33 mouse cellular contexts compared by ENCODE assay signal in the genomic region with DNA sequence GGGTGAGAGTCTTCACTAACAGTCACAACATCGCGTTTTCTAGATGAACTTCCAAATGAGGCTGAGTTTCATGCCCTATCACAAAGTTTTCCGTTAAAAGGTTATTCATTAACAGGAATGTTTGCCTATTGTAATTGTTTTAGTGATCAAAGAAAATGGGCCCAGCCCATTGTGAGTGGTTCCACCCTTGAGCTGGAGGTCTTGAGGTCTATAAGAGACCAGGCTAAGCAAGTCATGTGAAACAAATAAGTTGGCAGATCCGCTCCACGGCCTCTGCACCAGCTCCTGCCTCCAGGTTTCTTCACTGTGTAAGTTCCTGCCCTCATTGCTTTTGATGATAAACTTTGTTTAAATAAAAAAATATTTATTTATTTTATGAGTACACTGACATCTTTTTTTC. TPM values are rescaled to one million over a fixed set of nuclear protein-coding genes. Genes with fewer than 3 reads are reported as not detected.
DNase-seq lines count a peak whose midpoint lies in the region; ATAC-seq and TF ChIP-seq lines count a peak whose summit lies in the region.
"Had no signal": no experiment of that assay in that cellular context is flagged by ENCODE, and none has a peak within 500 bp of the region (broad histone marks: within the 10 kb centered on the region; RNA-seq: fewer than 3 reads in every experiment).

Gene Gm609 (minus strand): TSS at position 43 of the 400 bp plus-strand sequence.

- no peak within 1 kb of the TSS for H3K27ac ChIP-seq in kidney, embryonic 14.5 days (ENCODE audit: low read depth, low read length)
- no peak within 1 kb of the TSS for H3K27ac ChIP-seq in intestine, embryonic 15.5 days
- no peak within 1 kb of the TSS for H3K27ac ChIP-seq in stomach, postnatal 0 days (replicated peaks)
- no peak within 1 kb of the TSS for H3K27ac ChIP-seq in forebrain, embryonic 15.5 days (replicated peaks)
- H3K27ac ChIP-seq: hindbrain, embryonic 12.5 days; hindbrain, postnatal 0 days; limb, embryonic 12.5 days; liver, embryonic 15.5 days; midbrain, embryonic 10.5 days; midbrain, embryonic 15.5 days had no signal

- H3K4me1 ChIP-seq in kidney, embryonic 14.5 days (ENCODE audit: control insufficient read depth, insufficient read depth, low read length), result no peaks in the 10 kb centered on the region
- no peaks in the 10 kb centered on the region for H3K4me1 ChIP-seq in intestine, embryonic 15.5 days (replicated peaks)
- H3K4me1 ChIP-seq in stomach, postnatal 0 days (replicated peaks; ENCODE audit: control insufficient read depth, insufficient read depth), result no peaks in the 10 kb centered on the region
- H3K4me1 ChIP-seq in forebrain, embryonic 15.5 days, result no peaks in the 10 kb centered on the region
- H3K4me1 ChIP-seq: hindbrain, embryonic 12.5 days; limb, embryonic 12.5 days; liver, embryonic 15.5 days; midbrain, embryonic 10.5 days; midbrain, embryonic 15.5 days had no signal

- H3K27me3 ChIP-seq in kidney, embryonic 14.5 days (ENCODE audit: control insufficient read depth, insufficient read depth, low read length), result no peaks in the 10 kb centered on the region
- H3K27me3 ChIP-seq in intestine, embryonic 15.5 days (replicated peaks), result no peaks in the 10 kb centered on the region
- H3K27me3 ChIP-seq in stomach, postnatal 0 days (ENCODE audit: control insufficient read depth, insufficient read depth, low read length), result no peaks in the 10 kb centered on the region
- H3K27me3 ChIP-seq in forebrain, embryonic 15.5 days, result no peaks in the 10 kb centered on the region
- H3K27me3 ChIP-seq: hindbrain, embryonic 12.5 days; limb, embryonic 12.5 days; liver, embryonic 15.5 days; midbrain, embryonic 15.5 days had no signal

- H3K9ac ChIP-seq in kidney, embryonic 14.5 days (ENCODE audit: low read depth, low read length), result no peak within 1 kb of the TSS
- H3K9ac ChIP-seq in intestine, embryonic 15.5 days, result no peak within 1 kb of the TSS
- no peak within 1 kb of the TSS for H3K9ac ChIP-seq in stomach, postnatal 0 days (ENCODE audit: low read length)
- H3K9ac ChIP-seq in forebrain, embryonic 15.5 days (replicated peaks), result no peak within 1 kb of the TSS
- H3K9ac ChIP-seq: forebrain, postnatal 0 days; hindbrain, embryonic 12.5 days; limb, embryonic 12.5 days; liver, embryonic 15.5 days; lung, embryonic 14.5 days; midbrain, embryonic 15.5 days had no signal

- 47% methylated on average over 5 of the region's 5 CpGs for WGBS in kidney, embryonic 14.5 days
- 50% methylated on average over 5 of the region's 5 CpGs for WGBS in intestine, embryonic 15.5 days
- 55% methylated on average over 5 of the region's 5 CpGs for WGBS in stomach, postnatal 0 days
- WGBS in forebrain, embryonic 15.5 days, result 72% methylated on average over 5 of the region's 5 CpGs

- H3K4me3 ChIP-seq in kidney, embryonic 14.5 days (ENCODE audit: low read length), result no peak within 1 kb of the TSS
- no peak within 1 kb of the TSS for H3K4me3 ChIP-seq in intestine, embryonic 15.5 days (replicated peaks)
- H3K4me3 ChIP-seq in stomach, postnatal 0 days (ENCODE audit: low read depth, low read length), result no peak within 1 kb of the TSS
- no peak within 1 kb of the TSS for H3K4me3 ChIP-seq in forebrain, embryonic 15.5 days
- H3K4me3 ChIP-seq: erythroblast, embryonic 14.5 days; hindbrain, embryonic 12.5 days; limb, embryonic 12.5 days; liver, embryonic 15.5 days; midbrain, embryonic 10.5 days; midbrain, embryonic 15.5 days had no signal

- peak; percentile 92 for ATAC-seq in kidney, embryonic 14.5 days (ENCODE audit: low FRiP score, low TSS enrichment)
- ATAC-seq in intestine, embryonic 15.5 days, result peak; percentile 93
- peak; percentile 49; the same call in 1 of the 2 replicates for ATAC-seq in stomach, postnatal 0 days (ENCODE audit: low FRiP score, low TSS enrichment)
- no peak for ATAC-seq in forebrain, embryonic 15.5 days (replicated peaks)
- ATAC-seq: activated CD4-positive, CD25-positive, alpha-beta regulatory T cell, adult 4 months; CD4-positive, CD25-positive, alpha-beta regulatory T cell, adult 4 months; forebrain, postnatal 0 days; hindbrain, postnatal 0 days; midbrain, embryonic 15.5 days had no signal

- H3K9me3 ChIP-seq in kidney, embryonic 14.5 days (ENCODE audit: control insufficient read depth, low read length), result no peaks in the 10 kb centered on the region
- H3K9me3 ChIP-seq in intestine, embryonic 15.5 days, result no peaks in the 10 kb centered on the region
- no peaks in the 10 kb centered on the region for H3K9me3 ChIP-seq in stomach, postnatal 0 days (ENCODE audit: control insufficient read depth, low read length)
- H3K9me3 ChIP-seq in forebrain, embryonic 15.5 days, result no peaks in the 10 kb centered on the region
- H3K9me3 ChIP-seq: hindbrain, embryonic 12.5 days; limb, embryonic 12.5 days; liver, embryonic 15.5 days; midbrain, embryonic 10.5 days; midbrain, embryonic 15.5 days had no signal

- no peak for TF ChIP-seq CTCF in stomach, postnatal 0 days (IDR thresholded peaks at IDR 0.05; ENCODE audit: low read depth)

- H3K36me3 ChIP-seq in kidney, embryonic 14.5 days (ENCODE audit: control insufficient read depth, insufficient read depth, low read length), result no peaks in the 10 kb centered on the region
- H3K36me3 ChIP-seq in intestine, embryonic 15.5 days, result no peaks in the 10 kb centered on the region
- no peaks in the 10 kb centered on the region for H3K36me3 ChIP-seq in stomach, postnatal 0 days (ENCODE audit: control insufficient read depth, insufficient read depth, low read length)
- H3K36me3 ChIP-seq in forebrain, embryonic 15.5 days, result no peaks in the 10 kb centered on the region
- H3K36me3 ChIP-seq: hindbrain, embryonic 12.5 days; limb, embryonic 12.5 days; liver, embryonic 15.5 days; midbrain, embryonic 10.5 days; midbrain, embryonic 15.5 days had no signal

- TF ChIP-seq EP300 in stomach, postnatal 0 days (optimal IDR thresholded peaks at IDR 0.05), result no peak

- H3K4me2 ChIP-seq in kidney, embryonic 14.5 days (replicated peaks; ENCODE audit: low read depth, low read length), result no peak within 1 kb of the TSS; the same call in 1 of the 2 replicates
- no peak within 1 kb of the TSS for H3K4me2 ChIP-seq in intestine, embryonic 15.5 days (replicated peaks)
- no peak within 1 kb of the TSS for H3K4me2 ChIP-seq in stomach, postnatal 0 days (replicated peaks; ENCODE audit: low read depth)
- no peak within 1 kb of the TSS for H3K4me2 ChIP-seq in forebrain, embryonic 15.5 days (replicated peaks)
- H3K4me2 ChIP-seq: heart, embryonic 11.5 days; hindbrain, embryonic 12.5 days; limb, embryonic 12.5 days; liver, embryonic 15.5 days; lung, embryonic 14.5 days; midbrain, embryonic 15.5 days had no signal

- DNase-seq in kidney, postnatal 10 days, result no peak
- peak; percentile 14 to 33 for DNase-seq in kidney, postnatal 4 days
- peak; percentile 18 for DNase-seq in stomach, postnatal 0 days (ENCODE audit: low spot score)
- DNase-seq in T-cell, adult 2 months (ENCODE audit: low spot score), result no peak
- DNase-seq: adrenal gland, adult 2 months; adrenal gland, postnatal 36 days; cerebellum, adult 18-20 months; cerebellum, postnatal 10 days; forebrain, postnatal 0 days; gastrocnemius, postnatal 10 days; heart, postnatal 36 days; layer of hippocampus, adult 9-11 months; lung, embryonic 14.5 days; lung, postnatal 14 days; right cerebral cortex, postnatal 25 days had no signal

RNA-seq across cellular contexts. Expression of gene Gm609, which starts in this region (rescaled TPM):
- 0.85 and 0.86 TPM in 2 replicates for polyA plus RNA-seq in kidney, embryonic 14.5 days (2014; fragmentation: Nextera tagmentation; extraction: Ambion mirVana)
- polyA plus RNA-seq in intestine, embryonic 15.5 days (2015; fragmentation: Nextera tagmentation; extraction: Ambion mirVana), result 2.2 and 2.7 TPM in 2 replicates
- 0.27 and 0.34 TPM in 2 replicates for polyA plus RNA-seq in stomach, postnatal 0 days (2015; fragmentation: Nextera tagmentation; extraction: Ambion mirVana)
- not detected in 2 replicates for polyA plus RNA-seq in forebrain, embryonic 15.5 days (2015; fragmentation: Nextera tagmentation; extraction: Ambion mirVana)
- polyA plus RNA-seq: adrenal gland, adult 2 months; brain, embryonic 14.5 days; embryonic facial prominence, embryonic 14.5 days; erythroblast, embryonic 14.5 days; forebrain, embryonic 11.5 days; forebrain, postnatal 0 days; heart, embryonic 11.5 days; heart, embryonic 16.5 days; hindbrain, embryonic 12.5 days; hindbrain, postnatal 0 days; limb, embryonic 12.5 days; liver, embryonic 15.5 days; lung, embryonic 14.5 days; midbrain, embryonic 10.5 days; midbrain, embryonic 15.5 days; neural tube, embryonic 11.5 days had no signal

Comparison
In these comparisons a context has a peak if more than half of its experiments do, and no peak if none do; other contexts are left out.
1. DNase-seq: peak in kidney, postnatal 4 days (2 of 2); none in kidney, postnatal 10 days (single experiment) and T-cell, adult 2 months (single experiment).
2. Peak in ATAC-seq in kidney, embryonic 14.5 days; RNA of the gene not detected or under 1 TPM.
3. Peak in DNase-seq and ATAC-seq in stomach, postnatal 0 days; RNA of the gene not detected or under 1 TPM.